Mouse (Mus musculus) heart, postnatal 36 days (tissue): ENCODE data around the gene Chek1. TPM values are rescaled to one million over a fixed set of nuclear protein-coding genes. Genes with fewer than 3 reads are reported as not detected.

Experiments
- DNase-seq, 2 experiments: peaks; one replicate each; pipeline ENCODE4 v3.0.0; 2021 to 2022
- intact Hi-C: fragments of 180-260 bp; cut with DNase I; formaldehyde crosslinking; loops from one replicate; pipeline ENCODE4 v1.15.1; 2025
- total RNA-seq, 2 experiments: library from RNA; stranded (reverse); gene quantifications; 2 replicates each; pipeline ENCODE4 v1.2.3; 2021

Chek1 gene
- under 1 TPM; 0.11 to 0.25 TPM for total RNA-seq

DNA sequence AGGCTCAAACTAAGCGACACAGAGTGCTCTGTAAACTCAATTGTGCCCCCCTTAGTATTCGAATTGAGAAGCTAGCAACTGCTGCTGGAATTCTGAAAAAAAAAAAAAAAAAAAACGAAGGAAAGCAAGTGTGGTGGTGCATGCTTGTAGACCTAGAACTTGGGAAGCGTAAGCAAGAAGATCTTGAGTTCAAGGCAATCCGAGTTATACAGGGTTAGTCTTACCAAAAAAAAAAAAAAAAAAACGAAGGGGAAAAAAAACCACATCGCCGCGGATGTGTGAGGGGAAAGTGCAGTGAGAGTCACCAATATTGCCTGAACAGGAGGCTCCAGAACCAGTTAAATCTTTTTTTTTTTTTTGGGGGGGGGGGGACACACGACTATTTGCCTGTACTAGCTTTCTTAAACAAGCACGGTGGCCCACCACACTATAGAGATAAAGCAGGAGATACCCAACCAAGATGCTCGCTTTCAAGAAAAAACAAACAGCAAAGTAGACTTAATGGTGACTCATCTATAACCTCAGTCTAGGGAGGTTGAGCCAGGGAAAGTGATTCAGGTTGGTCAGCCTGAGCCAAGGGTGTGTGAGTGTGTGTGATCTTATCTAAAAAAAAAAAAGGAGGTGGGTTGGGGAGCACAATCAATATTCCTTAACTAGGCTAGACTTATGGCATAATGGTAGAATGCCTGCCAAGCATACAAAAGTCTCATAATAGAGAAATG lies at the start of gene Chek1:
TSS of gene Chek1 (minus strand) at position 32 of the 722 bp plus-strand sequence.
- no peak for DNase-seq
- intact Hi-C loops = loop anchor here (2.0 kb wide), 1 partner anchor 40 kb away; the partner anchor contains the start of gene Stt3a

DNA sequence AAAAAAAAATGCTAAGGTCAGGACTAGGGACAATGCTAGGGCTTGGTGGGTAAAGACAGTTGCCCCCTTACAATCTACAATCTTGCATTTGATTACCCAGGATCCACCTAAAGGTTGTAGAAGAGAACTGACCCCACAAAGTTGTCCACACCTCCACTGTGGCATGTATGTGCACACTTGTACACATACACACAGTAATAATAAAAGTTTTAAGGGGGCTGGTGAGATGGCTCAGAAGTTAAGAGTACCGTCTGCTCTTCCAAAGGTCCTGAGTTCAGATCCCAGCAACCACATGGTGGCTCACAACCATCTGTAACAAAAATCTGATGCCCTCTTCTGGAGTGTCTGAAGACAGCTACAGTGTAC lies 42.2 kb upstream of the Chek1 start:
- intact Hi-C loops = no loop called here

GRCm38 (mm10) chr9:36768156-36769047 lies 41.5 kb upstream of the Chek1 start:
- intact Hi-C loops = no loop called here

More for the DNA sequence above, 42.2 kb upstream of the Chek1 start:
- no peak for DNase-seq

GRCm38 (mm10) chr9:36767203-36768143 lies 40.6 kb upstream of the Chek1 start, which contains the start of gene Stt3a:
TSS of gene Stt3a (minus strand) at chr9:36767679.
- intact Hi-C loops = loop anchor here (2.0 kb wide), 2 partner anchors 29 to 41 kb away; partner anchors contain the start of genes Chek1 and Ei24
- DNase-seq = peak; percentile 98 to 99

More at GRCm38 (mm10) chr9:36768156-36769047, 41.5 kb upstream of the Chek1 start:
- DNase-seq = peak; percentile 45 to 72

- intact Hi-C loops = no loop called here
These were observed 37.5 kb upstream of the Chek1 start for GRCm38 (mm10) chr9:36764378-36764777.

GRCm38 (mm10) chr9:36726131-36727033 lies 483 bp downstream of the Chek1 start:
- DNase-seq = peak; percentile 91 to 93
- intact Hi-C loops = loop anchor here (2.0 kb wide), 1 partner anchor 40 kb away; the partner anchor contains the start of gene Stt3a

More at GRCm38 (mm10) chr9:36764378-36764777, 37.5 kb upstream of the Chek1 start:
- no peak for DNase-seq

DNA sequence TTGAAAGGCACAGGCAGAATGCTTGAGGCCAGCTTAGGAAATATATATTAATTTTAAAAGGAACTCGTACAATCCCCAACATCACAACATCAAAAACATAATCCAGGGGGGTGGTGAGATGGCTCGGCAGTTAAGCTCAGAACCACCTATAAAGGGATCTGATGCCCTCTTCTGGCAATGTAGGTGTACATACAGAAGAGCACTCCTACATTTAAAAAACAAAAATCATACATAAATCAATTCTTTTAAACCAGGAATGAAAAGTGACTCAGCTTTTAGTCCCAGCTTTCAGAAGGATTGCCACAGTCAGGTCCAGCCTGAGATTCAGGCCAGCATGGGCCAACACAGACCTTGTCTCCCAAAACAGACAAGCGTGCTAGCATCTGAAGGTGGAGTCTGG lies 10.2 kb downstream of the Chek1 start:
- intact Hi-C loops = no loop called here
- DNase-seq = no peak

DNA sequence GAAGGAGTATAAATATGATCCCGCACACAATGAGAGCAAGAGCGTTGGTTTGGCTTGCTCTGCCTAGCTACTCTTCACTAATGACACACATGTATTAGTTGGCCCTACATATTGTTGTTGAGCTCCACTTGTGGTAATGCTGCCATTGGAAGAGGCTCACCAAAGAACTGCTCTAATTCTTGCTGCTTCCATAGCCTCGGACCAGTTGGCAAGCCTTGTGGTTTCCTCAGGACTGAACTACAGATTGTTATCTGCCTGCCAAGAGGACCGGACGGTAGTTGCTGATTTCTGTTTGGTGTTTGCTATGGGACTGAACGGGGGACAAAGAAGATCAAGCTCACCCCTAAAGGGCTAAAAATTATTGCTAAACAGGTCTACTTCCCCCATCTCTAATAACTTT lies 19.6 kb downstream of the Chek1 start:
- intact Hi-C loops = no loop called here
- DNase-seq = no peak

- intact Hi-C loops = no loop called here
- no peak for DNase-seq
These were observed 20.9 kb downstream of the Chek1 start for GRCm38 (mm10) chr9:36705923-36706322.

DNA sequence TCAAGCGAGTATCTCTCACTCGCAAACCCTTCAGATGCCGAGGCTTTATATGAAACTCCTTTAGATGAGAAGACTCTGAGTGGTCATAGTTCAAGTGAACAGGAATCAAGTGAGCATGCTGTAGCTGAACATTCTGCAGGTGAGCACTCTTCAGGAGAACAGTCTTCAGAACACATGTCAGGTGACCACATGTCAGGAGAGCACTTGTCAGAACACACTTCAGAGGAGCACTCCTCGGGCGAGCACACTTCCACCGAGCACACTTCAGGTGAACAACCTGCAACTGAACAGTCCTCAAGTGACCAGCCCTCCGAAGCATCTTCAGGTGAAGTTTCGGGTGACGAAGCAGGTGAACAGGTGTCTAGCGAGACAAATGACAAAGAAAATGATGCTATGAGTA lies 32.6 kb downstream of the Chek1 start:
- DNase-seq = no peak
- intact Hi-C loops = no loop called here

DNA sequence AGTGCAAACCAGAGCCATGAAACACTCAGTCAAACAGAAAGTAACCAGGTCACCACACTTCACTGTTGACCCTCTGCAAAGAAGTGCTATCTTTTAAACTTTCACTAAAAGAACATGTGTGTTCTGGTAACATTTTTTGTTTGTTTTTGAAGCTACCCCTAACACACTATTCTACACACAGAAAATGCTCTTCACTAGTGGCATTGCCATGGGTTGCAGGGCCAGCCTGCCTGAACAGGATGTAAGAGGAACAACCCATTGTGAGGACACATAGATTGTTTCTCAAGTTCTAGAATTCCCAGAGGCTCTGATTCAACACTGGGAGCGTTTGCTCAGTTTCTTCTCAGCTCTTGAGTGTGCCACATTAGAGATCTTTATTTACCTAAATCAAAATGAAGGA lies 33.9 kb downstream of the Chek1 start, which contains the start of gene Acrv1:
TSS of gene Acrv1 (plus strand) at position 301 of the 400 bp plus-strand sequence.
- intact Hi-C loops = no loop called here
- DNase-seq = no peak

DNA sequence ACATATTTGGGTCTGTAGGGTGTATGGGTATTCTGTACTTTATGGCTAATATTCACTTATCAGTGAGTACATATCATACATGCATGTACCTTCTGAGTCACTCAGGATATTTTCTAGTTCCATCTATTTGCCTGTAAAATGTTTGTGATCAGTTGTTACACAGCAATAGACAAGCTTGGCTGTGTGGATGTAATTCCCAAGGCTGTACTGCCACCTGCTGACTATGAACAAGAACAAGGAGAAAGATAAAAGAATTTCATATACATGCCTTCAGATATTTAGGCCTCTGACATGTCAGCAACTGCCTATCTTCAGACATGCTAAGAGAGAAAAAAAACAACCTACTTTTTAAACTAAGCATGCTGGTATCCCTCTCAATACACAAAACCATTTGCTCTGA lies 39.5 kb downstream of the Chek1 start:
- no peak for DNase-seq
- intact Hi-C loops = loop anchor here (5.0 to 10.0 kb wide), 2 partner anchors 253 to 1095 kb away; partner anchors contain the start of gene Gm7257

GRCm38 (mm10) chr9:36681424-36681823 lies 45.4 kb downstream of the Chek1 start:
- intact Hi-C loops = loop anchor here (10.0 kb wide), 1 partner anchor 247 kb away; the partner anchor contains the start of gene Gm7257
- no peak for DNase-seq

Other genes with a start within 250 kb of the Chek1 start
- gene Gm5615, start 185.1 kb downstream of the Chek1 start, total RNA-seq = not detected
- not detected for gene Gm17689, start 144.4 kb downstream of the Chek1 start, total RNA-seq
- not detected for gene A630095E13Rik, start 83.7 kb downstream of the Chek1 start, total RNA-seq
- gene Acrv1, start 33.8 kb downstream of the Chek1 start, total RNA-seq = not detected
- 10 to 100 TPM; 57.8 to 64.9 TPM for gene Stt3a, start 40.6 kb upstream of the Chek1 start, total RNA-seq
- 10 to 100 TPM; 80.8 to 82.1 TPM for gene Ei24, start 70.3 kb upstream of the Chek1 start, total RNA-seq
- gene Fez1, start 94.8 kb upstream of the Chek1 start, total RNA-seq = 1 to 10 TPM; 1.0 to 1.7 TPM